Mouse (Mus musculus): Measurements from ENCODE around the gene Ier2. TPM values are rescaled to one million over a fixed set of nuclear protein-coding genes. Genes with fewer than 3 reads are reported as not detected.

Gene Ier2
- total RNA-seq, 2 experiments from 2014 or later = 23.2 to 47.1 TPM

GRCm38 (mm10) chr8:84617005-84617404 lies 45.6 kb downstream of the Ier2 start:
- ATAC-seq (replicated peaks; ENCODE audit: low FRiP score, low TSS enrichment, poor library complexity, severe bottlenecking) = no peak

GRCm38 (mm10) chr8:84615666-84616485 lies 46.8 kb downstream of the Ier2 start:
- ATAC-seq (replicated peaks; ENCODE audit: low FRiP score, low TSS enrichment, poor library complexity, severe bottlenecking) = no peak

GRCm38 (mm10) chr8:84614512-84615223 lies 48.0 kb downstream of the Ier2 start:
- no peak for ATAC-seq (replicated peaks; ENCODE audit: low FRiP score, low TSS enrichment, poor library complexity, severe bottlenecking)

Other genes starting within 250 kb of the Ier2 start
- 170 and 181 TPM in 2 replicates for gene Trmt1, start 23.5 kb upstream of the Ier2 start, total RNA-seq (2014; fragmentation: Nextera tagmentation)
- gene Trmt1, start 23.5 kb upstream of the Ier2 start, total RNA-seq (2017) = 94.9 and 126 TPM in 2 replicates
- gene Nacc1, start 25.0 kb upstream of the Ier2 start, total RNA-seq (2014; fragmentation: Nextera tagmentation) = 71.6 and 76.7 TPM in 2 replicates
- gene Nacc1, start 25.0 kb upstream of the Ier2 start, total RNA-seq (2017) = 35.8 and 51.5 TPM in 2 replicates
- 44.2 and 65.2 TPM in 2 replicates for gene Lyl1, start 38.6 kb upstream of the Ier2 start, total RNA-seq (2014; fragmentation: Nextera tagmentation)
- gene Lyl1, start 38.6 kb upstream of the Ier2 start, total RNA-seq (2017) = 9.5 and 10.1 TPM in 2 replicates
- 25.7 and 28.1 TPM in 2 replicates for gene G430095P16Rik, start 60.2 kb upstream of the Ier2 start, total RNA-seq (2014; fragmentation: Nextera tagmentation)
- gene G430095P16Rik, start 60.2 kb upstream of the Ier2 start, total RNA-seq (2017) = 8.2 and 11.4 TPM in 2 replicates
- 73.4 and 79.7 TPM in 2 replicates for gene Nfix, start 137.5 kb upstream of the Ier2 start, total RNA-seq (2014; fragmentation: Nextera tagmentation)
- 13.3 and 26.0 TPM in 2 replicates for gene Nfix, start 137.5 kb upstream of the Ier2 start, total RNA-seq (2017)
- 4.7 TPM in 2 replicates for gene Dand5, start 160.0 kb upstream of the Ier2 start, total RNA-seq (2014; fragmentation: Nextera tagmentation)
- 3.5 and 3.7 TPM in 2 replicates for gene Dand5, start 160.0 kb upstream of the Ier2 start, total RNA-seq (2017)
- 28.3 and 31.1 TPM in 2 replicates for gene Gadd45gip1, start 168.7 kb upstream of the Ier2 start, total RNA-seq (2014; fragmentation: Nextera tagmentation)
- gene Gadd45gip1, start 168.7 kb upstream of the Ier2 start, total RNA-seq (2017) = 53.1 and 61.8 TPM in 2 replicates
- gene Rad23a, start 177.8 kb upstream of the Ier2 start, total RNA-seq (2014; fragmentation: Nextera tagmentation) = 94.8 and 151 TPM in 2 replicates
- gene Rad23a, start 177.8 kb upstream of the Ier2 start, total RNA-seq (2017) = 38.4 and 43.7 TPM in 2 replicates
- 286 and 320 TPM in 2 replicates for gene Calr, start 184.1 kb upstream of the Ier2 start, total RNA-seq (2014; fragmentation: Nextera tagmentation)
- 1,361 and 1,527 TPM in 2 replicates for gene Calr, start 184.1 kb upstream of the Ier2 start, total RNA-seq (2017)
- gene Farsa, start 194.1 kb upstream of the Ier2 start, total RNA-seq (2014; fragmentation: Nextera tagmentation) = 101 and 104 TPM in 2 replicates
- 151 and 153 TPM in 2 replicates for gene Farsa, start 194.1 kb upstream of the Ier2 start, total RNA-seq (2017)
- 101 and 135 TPM in 2 replicates for gene Syce2, start 209.3 kb upstream of the Ier2 start, total RNA-seq (2014; fragmentation: Nextera tagmentation)
- gene Syce2, start 209.3 kb upstream of the Ier2 start, total RNA-seq (2017) = 98.9 and 102 TPM in 2 replicates
- gene Gcdh, start 231.1 kb upstream of the Ier2 start, total RNA-seq (2014; fragmentation: Nextera tagmentation) = 34.7 and 51.0 TPM in 2 replicates
- 37.0 and 42.9 TPM in 2 replicates for gene Gcdh, start 231.1 kb upstream of the Ier2 start, total RNA-seq (2017)
- gene Klf1, start 239.1 kb upstream of the Ier2 start, total RNA-seq (2014; fragmentation: Nextera tagmentation) = 193 and 197 TPM in 2 replicates
- gene Klf1, start 239.1 kb upstream of the Ier2 start, total RNA-seq (2017) = 162 and 228 TPM in 2 replicates
- gene Dnase2a, start 245.7 kb upstream of the Ier2 start, total RNA-seq (2014; fragmentation: Nextera tagmentation) = 29.1 and 38.8 TPM in 2 replicates
- 26.7 and 42.2 TPM in 2 replicates for gene Dnase2a, start 245.7 kb upstream of the Ier2 start, total RNA-seq (2017)

Data from megakaryocyte-erythroid progenitor cell, adult 5-6 weeks (primary cell).